Mouse (Mus musculus) common myeloid progenitor, adult 5-6 weeks (primary cell): Measurements from ENCODE around the gene Sp6. TPM values are rescaled to one million over a fixed set of nuclear protein-coding genes. Genes with fewer than 3 reads are reported as not detected.
A peak's percentile ranks its signal among the peaks of the same experiment; 100 is the strongest.

Experiments
- ATAC-seq: replicated peaks from 2 replicates; pipeline ENCODE4 v1.8.0; 2016; ENCODE audit warnings: low read depth, mild to moderate bottlenecking, moderate TSS enrichment, inconsistent platforms; ENCODE audit not compliant: poor library complexity, severe bottlenecking
- total RNA-seq: library from RNA; stranded (forward); fragments of 200-1000, 187-1606 nt; gene quantifications from 2 replicates; pipeline ENCODE4 v1.2.3, GENCODE M21; 2017

Sp6 gene
- total RNA-seq, 1 experiment from 2014 or later, result 0.59 TPM

GRCm38 (mm10) chr11:96980021-96980420 lies 33.2 kb upstream of the Sp6 start:
- no peak for ATAC-seq

- ATAC-seq, result no peak
Measured at GRCm38 (mm10) chr11:96981461-96981860, 31.7 kb upstream of the Sp6 start.

DNA sequence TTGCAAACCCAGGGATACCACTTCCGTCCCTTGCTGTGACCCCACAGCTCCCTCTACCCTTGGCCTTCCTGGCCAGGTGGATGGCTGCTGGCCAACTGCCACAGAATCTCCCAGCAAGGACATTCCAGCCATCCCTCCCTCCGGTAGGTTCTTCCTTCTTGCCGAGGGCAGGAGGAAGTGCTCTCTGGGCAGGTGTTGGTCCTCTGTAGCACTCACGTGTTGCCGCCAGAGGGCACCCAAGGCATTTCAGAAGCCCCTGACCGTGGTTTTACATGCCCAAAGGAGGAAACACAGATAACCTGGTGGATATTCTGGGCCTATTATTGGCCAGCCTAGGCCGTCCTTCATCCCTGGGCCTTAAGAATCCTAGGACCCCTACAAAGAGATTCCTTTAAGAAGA lies 30.8 kb upstream of the Sp6 start:
- peak; percentile 33 for ATAC-seq

DNA sequence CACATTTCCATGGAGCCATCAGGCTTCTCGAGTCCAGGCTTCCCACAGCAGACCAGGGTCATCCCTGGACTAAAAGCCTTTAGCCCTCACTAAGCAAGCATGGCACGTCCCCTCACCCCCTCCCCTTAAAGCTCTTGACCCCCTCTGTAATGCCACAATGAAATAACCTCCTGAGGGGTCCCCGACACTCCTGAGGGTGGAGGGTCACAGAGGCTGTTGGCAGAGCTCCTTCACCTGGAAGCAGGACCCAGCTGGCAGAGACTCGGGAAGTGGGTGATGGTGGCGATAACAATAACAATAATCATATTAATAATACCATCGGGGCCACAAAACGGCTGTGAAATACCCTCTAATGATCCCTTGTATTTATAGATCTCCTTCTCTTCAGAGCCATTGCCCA lies 30.3 kb upstream of the Sp6 start, which contains the start of gene Sp2:
Gene Sp2 (minus strand): TSS at position 101 of the 400 bp plus-strand sequence.
- ATAC-seq, result no peak

GRCm38 (mm10) chr11:96984903-96985302 lies 28.3 kb upstream of the Sp6 start:
- ATAC-seq, result no peak

- ATAC-seq, result no peak
Measured at GRCm38 (mm10) chr11:96986463-96986862, 26.7 kb upstream of the Sp6 start.

- ATAC-seq, result peak; percentile 34; the same call in 1 of the 2 replicates
Measured at GRCm38 (mm10) chr11:96987873-96988655, 25.1 kb upstream of the Sp6 start.

DNA sequence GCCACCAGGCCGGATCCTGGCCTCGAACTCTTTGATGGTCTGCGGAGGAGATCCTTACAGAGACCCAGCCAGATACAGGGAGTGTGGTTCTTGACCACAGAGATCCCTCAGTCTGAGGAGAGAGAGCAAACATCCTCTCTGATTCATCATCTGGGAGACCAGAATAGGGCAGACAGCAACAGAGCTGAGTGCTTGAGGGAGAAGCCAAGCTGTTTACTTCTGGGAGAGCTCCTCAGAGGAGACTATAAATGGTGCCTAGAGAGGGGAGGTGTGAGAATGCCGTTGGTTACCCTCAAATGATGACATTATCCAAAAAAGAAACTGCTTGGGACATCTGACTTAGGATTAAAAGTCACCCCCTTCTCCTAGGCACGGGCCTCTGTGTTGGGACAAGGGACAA lies 21.7 kb upstream of the Sp6 start:
- no peak for ATAC-seq

DNA sequence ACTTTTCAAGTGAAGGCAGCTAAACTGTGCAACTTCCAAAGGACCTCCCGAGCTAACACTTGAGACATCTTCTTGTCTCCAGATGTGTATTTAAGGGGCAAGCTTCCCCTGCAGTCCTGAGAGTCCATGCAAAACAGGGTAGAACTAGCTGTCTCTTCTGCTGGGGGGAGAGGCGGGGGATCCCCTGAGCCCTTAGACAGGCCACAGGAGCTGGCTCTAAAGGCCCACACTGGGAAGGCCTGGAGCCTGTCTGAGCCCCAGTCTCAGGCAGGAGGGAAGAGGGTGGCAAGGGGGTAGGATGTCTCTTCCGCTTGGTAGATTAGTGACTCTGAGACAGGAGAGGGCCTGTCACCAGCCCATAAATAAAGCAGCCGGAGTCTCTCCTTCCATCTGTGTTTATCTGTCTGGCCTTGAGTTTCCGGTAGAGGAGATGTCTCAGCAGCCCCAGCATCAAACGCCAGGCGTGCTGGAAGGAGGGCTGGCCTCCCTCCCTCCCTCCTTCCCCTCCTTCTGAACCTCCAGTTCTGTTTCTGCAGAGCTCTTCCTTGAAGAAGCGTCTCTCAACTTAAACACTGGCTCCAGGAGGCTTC lies 20.4 kb upstream of the Sp6 start:
- peak; percentile 81 for ATAC-seq

DNA sequence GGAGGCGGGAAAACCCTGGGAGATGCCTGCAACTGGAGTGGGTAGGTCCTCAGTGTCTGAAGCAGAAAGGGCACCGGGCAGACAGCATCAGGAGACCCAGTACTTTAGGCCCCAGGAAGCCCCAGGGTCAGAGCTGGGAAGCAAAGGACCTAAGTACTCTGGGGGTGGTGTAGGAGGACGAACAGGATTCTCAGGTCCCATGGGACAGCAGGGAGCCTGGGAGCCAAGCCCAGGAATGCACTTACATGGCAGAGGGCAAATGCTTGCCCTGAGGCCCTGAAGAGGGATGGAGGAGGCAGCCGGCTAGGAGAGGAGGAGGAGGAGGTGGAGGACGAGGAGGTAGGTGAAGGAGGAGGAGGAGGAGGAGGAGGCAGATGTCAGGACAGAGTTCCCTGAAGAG lies 18.2 kb upstream of the Sp6 start:
- ATAC-seq, result no peak

GRCm38 (mm10) chr11:96995836-96996772 lies 17.1 kb upstream of the Sp6 start:
- ATAC-seq, result no peak

DNA sequence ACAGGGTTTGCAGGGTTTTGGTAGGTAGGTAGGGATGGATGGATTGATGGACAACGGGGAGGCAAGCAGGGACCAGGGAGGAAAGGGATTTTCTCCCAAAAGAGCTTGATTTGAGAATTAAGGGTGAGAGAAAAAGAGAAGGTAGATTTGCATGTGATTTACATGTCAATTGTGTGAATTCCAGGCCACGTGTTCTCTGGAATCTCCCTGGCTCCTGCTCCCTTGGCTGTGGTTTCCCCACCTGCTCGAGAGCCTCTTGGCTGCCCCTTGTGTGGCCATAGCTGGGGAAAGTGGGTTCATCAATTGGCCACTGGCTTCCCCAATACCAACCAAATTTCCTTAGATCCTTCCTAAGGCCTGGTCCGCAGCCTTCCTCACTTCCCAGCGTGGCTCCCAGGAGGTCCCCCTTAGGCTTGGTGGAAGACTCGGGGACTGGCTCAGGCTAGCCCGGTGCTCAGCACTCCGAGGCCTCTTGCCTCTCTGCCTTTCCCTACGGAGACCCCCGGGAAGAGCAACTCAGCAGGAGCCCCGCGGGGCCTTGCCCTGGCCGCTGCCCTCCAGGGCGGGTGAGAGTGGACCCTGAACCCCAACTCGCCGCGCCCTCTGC lies 16.3 kb upstream of the Sp6 start:
- no peak for ATAC-seq

GRCm38 (mm10) chr11:96997380-96997956 lies 15.7 kb upstream of the Sp6 start:
- no peak for ATAC-seq

- ATAC-seq, result peak; percentile 40; the same call in 1 of the 2 replicates
Measured at GRCm38 (mm10) chr11:97003170-97003569, 10.0 kb upstream of the Sp6 start.

DNA sequence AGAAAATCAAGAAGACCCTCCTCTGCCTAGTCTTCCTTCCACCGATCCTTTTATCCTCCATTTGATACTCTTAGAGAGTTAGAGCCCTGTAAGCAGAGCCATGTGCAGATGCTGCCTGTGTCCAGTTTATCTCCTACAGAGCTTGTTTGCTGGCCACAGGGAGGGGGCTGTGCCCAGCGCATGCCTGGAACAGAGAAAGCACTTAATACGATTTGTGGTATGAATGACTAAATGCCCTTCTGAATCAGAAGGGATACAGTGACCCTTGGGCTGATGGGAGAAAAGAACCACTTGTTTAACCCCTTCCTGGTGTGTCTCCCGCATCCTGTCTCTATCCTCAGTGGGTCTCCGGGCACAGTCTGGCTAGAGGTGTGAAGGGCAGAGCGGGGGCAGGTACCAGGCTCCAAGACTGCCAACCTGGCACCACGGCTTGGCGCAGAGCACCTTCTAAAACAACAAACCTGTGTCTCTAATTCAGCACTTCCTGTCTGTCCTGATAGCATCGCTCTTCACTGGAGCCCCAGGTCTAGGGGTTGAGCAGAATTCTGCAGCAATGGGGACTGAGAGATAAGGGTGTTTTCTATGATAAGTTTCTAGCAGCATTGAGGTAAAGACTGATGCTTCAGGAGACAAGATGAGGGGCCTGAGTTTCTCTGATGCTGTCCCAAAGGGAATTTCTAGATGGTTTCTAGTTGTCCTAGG lies 6.0 kb upstream of the Sp6 start:
- no peak for ATAC-seq

GRCm38 (mm10) chr11:97009198-97009790 lies 3.9 kb upstream of the Sp6 start:
- ATAC-seq, result 0 out of 2 replicates have a peak, but pooled peaks have one; percentile 18

- no peak for ATAC-seq
Measured at GRCm38 (mm10) chr11:97017696-97018582, 4.7 kb downstream of the Sp6 start.
